Mouse (Mus musculus) kidney, adult 18-20 months (tissue): ENCODE measurements at regions not wholly inside any gene's neighbourhood (a gene's known extent, or its start where the extent isn't known, plus 50 kb on each side); places are given as distances from the start of the nearest gene placed in this dataset.

ENCODE experiments used
- DNase-seq: peaks from one replicate; pipeline ENCODE4 v3.0.0; 2021

DNA sequence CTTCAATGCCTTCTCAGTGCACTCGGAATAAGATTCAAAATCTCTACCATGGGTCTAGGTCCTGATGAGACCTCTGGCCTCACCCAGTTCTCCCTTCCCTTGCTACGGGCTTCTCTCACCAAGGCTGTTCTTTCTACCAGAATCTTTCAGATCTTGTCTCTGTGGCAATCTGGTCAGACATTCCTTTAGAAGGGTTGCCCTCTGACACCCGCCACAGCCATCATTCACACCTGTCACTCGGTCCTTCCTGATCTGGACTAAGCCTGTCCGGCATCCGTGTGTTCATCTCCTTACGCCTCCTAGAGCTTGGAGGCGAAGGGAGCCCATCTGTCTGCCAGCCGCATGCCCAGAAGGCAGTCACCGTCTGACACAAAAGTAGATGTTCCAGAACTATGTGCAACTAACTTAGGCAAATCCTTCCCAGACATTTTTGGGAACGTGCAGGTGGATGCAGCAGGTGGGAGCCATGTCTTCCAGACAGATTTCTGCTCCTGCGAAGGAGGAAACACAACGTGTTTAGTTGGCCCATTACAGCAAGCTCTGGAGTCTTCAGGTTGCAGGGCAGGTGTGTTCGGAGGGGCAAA lies 77.7 kb downstream of the Fam76b start:
- no peak for DNase-seq

DNA sequence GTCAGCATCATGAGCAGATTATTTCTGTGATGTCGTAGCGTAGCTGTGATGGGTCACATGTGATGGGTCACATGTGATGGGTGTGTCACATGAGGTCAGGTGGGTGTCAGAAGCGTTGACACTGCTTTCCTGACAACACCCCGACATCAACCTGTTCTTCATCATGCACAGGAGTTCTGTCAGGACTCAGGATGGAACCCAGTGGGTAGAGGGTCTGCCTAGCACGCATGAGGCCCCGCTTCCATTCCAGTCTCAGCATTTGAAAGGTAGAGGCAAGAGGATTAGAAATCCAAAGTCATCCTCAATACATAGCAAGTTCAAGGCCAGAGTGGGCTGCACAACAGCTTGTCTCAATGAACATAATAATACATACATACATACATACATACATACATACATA lies 79.2 kb downstream of the Fam76b start:
- DNase-seq: no peak

- DNase-seq: no peak
These were observed 82.1 kb downstream of the Fam76b start for GRCm38 (mm10) chr9:13909604-13910003.

- DNase-seq: peak; percentile 11
These were observed 82.6 kb downstream of the Fam76b start for GRCm38 (mm10) chr9:13910091-13910490.

GRCm38 (mm10) chr9:13913459-13913858 lies 85.9 kb downstream of the Fam76b start:
- DNase-seq: no peak

DNA sequence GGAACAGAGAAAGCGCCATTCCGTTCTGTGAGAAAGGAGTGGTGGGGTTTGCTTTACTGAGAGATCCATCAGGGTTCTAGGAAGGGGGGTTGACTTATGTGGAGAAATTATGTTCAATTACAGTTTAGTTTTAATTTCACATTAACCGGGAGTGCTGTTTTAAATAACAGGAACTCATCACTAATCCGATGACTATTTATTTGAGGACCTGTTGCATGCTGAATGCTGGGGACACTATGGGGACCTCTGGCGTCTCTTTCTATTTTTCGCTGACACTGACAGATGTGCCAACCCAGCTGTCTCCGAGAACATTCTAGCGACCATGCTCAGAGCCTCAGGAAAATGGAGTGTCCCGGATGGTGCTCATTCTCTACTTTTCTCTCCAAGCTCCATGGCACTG lies 86.6 kb downstream of the Fam76b start:
- DNase-seq: no peak

- no peak for DNase-seq
These were observed 87.3 kb downstream of the Fam76b start for GRCm38 (mm10) chr9:13914847-13915246.

- no peak for DNase-seq
These were observed 89.3 kb downstream of the Fam76b start for GRCm38 (mm10) chr9:13916837-13917236.

DNA sequence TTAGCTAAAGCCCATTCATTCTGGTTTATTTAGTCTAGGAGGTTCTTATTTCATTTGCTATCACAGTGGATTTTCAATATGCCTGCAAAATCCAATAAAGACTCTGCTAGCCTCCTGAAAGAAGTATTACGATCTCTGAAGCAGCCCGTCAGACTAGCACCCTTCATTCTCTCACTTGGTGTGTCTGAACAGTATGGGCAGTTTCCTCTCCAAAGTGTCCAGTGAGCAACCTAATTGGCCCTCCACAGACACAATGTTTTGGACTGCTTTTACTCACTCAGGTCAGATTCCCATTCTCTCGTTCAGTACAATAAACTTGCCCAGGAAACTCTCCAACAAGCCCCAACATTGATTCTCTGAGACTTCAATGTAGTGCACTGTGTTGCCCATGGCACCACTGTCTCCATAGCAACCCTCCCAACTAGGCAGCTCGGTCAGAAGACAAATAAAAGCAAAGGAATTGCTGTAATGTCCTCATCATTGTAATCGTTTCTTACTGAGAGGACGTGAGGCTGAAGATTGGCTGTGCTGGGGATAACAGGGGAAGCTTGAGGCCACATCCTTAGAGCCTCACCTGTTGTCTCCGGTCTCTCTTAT lies 91.2 kb downstream of the Fam76b start:
- no peak for DNase-seq

GRCm38 (mm10) chr9:13919739-13920410 lies 92.4 kb downstream of the Fam76b start:
- no peak for DNase-seq

DNA sequence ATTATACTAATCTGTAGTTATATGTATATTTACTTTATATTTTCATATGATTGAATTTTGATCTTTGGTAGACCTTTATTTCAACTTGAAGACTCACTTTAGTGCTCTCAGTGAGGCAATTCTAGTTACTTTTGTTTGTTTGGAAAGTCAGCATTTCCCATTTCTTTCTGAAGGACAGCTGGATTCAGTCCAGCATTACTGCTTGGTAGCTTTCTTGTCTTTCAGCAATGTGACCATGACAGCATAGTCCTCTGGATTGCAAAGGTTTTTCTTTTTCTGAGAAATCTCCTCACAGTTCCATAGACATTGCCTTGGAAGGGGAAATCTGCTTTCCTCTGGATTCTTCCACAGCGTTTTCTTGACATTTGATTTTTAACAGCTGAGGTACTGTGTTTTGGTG lies 93.1 kb downstream of the Fam76b start:
- DNase-seq: no peak

DNA sequence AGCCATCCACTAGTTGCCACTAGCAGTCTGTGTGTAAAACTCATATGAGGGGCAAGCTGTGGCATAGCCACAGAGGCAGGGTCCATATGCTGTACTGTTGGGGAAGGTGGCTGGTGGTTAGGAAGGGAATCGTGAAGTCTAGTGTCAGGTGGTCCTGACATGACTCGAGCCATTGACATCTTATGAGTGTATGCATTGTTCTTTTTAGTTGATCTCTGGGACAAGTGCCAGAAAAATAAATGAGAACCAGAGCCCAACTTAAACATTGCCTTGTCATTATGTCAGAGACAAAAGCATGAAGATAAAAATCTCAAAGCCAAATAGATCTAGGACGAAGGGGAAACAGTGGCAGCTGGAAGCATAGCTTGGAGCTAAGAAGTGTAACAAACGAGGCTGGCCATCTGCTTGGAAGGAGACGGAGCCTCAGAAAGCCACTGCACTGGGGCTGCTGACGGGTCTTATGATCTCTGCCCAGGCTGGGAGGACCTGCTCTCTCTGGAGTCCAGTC lies 104.5 kb downstream of the Fam76b start:
- no peak for DNase-seq

- DNase-seq: no peak
These were observed 105.9 kb downstream of the Fam76b start for GRCm38 (mm10) chr9:13933404-13933803.

DNA sequence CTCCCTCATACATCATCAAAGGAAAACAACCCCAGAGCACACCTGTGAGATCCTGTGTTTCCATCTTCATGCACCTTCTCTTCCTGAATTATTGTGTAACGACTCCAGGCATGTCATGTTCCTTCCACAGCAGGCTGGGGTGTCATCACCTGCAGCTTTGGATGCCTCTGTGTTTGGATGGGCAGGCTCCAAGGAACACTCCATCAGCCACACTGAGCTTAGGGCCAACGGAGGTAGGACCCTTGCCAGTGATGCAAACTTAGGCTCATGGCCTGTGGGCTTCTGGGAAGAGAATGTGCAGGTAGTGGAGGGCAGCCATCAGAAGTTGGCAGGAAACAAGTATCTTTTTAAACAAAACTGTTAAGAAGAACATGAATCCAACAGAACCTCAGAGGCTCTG lies 109.8 kb downstream of the Fam76b start:
- DNase-seq: no peak

DNA sequence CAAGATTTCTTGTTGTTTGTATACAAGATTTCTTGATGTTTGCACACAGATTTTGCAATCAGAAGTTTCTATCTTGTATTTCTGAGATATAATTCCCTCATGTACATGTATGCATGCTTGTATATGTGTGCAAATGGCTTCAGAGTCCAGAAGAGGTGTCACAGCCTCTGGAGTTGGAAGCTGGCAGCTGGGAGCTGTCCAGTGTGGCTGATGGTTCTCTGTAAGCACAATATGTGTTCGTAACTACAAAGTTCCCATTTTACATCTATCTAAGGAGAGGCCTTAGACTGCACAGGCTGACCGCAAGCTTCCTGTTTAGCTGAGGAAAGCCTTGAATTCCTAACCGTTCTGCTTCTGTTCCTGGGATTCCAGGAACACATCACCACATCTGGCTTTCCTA lies 119.0 kb downstream of the Fam76b start:
- DNase-seq: no peak

DNA sequence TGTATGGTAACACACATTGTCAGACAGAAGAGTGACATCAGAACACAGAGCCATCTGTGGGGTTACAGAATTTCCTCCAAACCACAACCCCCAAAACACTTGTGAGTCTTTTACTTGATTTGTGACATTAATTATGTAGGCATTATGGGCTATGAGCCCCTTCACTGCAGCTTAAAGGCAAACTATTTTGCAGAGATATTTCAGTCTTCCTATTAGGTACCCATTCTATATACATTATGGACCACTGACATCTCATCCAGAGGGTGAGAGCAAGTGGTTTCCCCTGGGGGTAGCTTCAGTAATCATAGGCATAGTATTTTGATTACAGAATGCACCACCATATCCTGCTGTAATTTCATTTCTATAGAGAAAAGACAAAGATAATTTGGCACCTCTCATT lies 124.6 kb downstream of the Fam76b start:
- no peak for DNase-seq

- no peak for DNase-seq
These were observed 135.7 kb downstream of the Fam76b start for GRCm38 (mm10) chr9:13963140-13963763.

- DNase-seq: no peak
These were observed 136.3 kb downstream of the Fam76b start for GRCm38 (mm10) chr9:13963796-13964195.

DNA sequence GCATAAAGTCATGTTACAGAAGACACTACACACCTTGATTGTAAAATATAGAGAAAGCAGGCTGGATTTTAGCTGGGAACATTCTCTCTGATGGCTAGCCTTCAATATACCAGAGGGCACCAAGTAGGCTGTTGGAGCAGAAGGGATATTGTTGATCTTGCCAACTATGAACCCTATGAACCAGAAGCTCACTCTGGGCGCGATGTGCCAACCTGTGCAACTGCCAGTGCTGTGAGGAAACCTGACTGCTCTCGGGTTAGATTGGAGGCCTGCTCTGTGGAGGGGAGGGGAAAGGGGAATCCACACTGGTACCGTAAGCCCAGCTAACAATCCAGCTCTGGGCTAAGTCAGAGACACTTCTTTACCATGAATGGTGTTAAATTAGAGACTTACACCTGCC lies 136.7 kb downstream of the Fam76b start:
- no peak for DNase-seq

DNA sequence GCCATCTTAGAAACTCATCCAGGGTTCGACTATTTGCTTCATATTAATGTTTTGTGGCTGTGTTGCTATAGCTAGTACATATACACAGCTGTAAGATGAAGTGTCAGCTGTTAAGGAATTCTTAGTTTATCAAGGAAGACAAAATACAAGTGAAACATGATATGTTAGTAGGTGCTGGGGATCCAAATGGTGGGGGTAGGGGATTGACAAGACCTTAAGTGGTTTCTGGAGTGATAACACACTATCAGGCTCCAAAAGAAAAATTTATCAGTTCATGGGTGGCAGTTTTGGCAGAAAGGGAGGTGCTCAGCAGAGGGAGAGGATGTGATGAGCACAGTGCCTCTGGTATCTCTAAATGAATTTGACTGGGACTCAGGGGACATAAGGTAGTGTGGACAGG lies 138.7 kb downstream of the Fam76b start:
- no peak for DNase-seq

- DNase-seq: peak; percentile 29
These were observed 141.7 kb downstream of the Fam76b start for GRCm38 (mm10) chr9:13969262-13969661.

DNA sequence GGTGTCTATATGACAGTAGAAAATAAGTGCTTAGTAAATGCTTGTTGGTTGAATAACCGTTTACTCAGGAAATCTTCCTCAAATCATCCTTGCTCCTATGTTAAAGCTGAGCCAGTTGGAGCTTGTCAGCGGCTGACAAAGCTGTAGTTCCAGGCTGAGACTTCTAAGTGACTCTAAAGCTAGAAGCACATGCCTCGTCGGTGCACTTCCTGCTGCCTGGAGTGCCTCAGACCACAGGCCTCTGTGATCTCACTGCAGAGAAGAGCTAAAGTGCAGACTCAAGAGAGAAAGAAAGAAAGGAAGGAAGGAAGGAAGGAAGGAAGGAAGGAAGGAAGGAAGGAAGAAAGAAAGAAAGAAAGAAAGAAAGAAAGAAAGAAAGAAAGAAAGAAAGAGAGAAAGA lies 146.1 kb downstream of the Fam76b start:
- DNase-seq: no peak

DNA sequence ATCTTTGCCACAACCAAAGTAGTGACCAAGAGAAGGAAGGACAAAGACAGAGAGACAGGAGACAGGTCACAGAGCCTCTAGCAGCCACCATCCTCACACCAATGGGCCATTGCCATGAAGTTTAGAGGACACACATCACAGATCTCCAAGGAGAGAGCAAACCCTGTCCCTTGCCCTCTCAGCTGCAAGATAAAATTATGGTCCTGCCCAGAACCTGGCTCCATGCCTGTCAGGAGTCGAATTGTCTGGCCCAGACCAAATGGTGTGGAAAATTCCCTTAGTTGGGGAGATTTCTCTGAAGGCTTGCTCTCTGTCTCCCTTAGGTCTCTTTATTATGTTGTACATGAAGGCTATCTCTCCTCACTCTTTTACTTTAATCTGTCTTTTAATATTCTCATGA lies 147.4 kb downstream of the Fam76b start:
- peak; percentile 18 for DNase-seq

GRCm38 (mm10) chr9:13978842-13979241 lies 151.3 kb downstream of the Fam76b start:
- no peak for DNase-seq
